Mouse (Mus musculus) hindbrain, embryonic 13.5 days (tissue): ENCODE measurements around the gene Ifi204. TPM values are rescaled to one million over a fixed set of nuclear protein-coding genes. Genes with fewer than 3 reads are reported as not detected.

Experiments
- polyA plus RNA-seq: library from polyadenylated mRNA; unstranded; fragments of >200 nt; fragmentation: Nextera tagmentation; extraction: Ambion mirVana; gene quantifications from 2 replicates; pipeline ENCODE4 v1.2.1, GENCODE M21; 2015

The Ifi204 gene
- polyA plus RNA-seq, 1 experiment from 2014 or later = 1.0 TPM

Other genes starting within 250 kb of the Ifi204 start
- not detected in 2 replicates for gene Ifi214, start 231.0 kb downstream of the Ifi204 start, polyA plus RNA-seq
- not detected in 2 replicates for gene Ifi213, start 167.7 kb downstream of the Ifi204 start, polyA plus RNA-seq
- not detected in 2 replicates for gene Ifi209, start 136.0 kb downstream of the Ifi204 start, polyA plus RNA-seq
- not detected in 2 replicates for gene Ifi208, start 93.3 kb downstream of the Ifi204 start, polyA plus RNA-seq
- 0.27 and 0.39 TPM in 2 replicates for gene Ifi207, start 25.2 kb downstream of the Ifi204 start, polyA plus RNA-seq
- gene Ifi211, start 146.1 kb upstream of the Ifi204 start, polyA plus RNA-seq = 0.40 and 0.52 TPM in 2 replicates
- 1.0 and 1.3 TPM in 2 replicates for gene Mndal, start 175.5 kb upstream of the Ifi204 start, polyA plus RNA-seq
- 0.40 and 0.65 TPM in 2 replicates for gene Ifi203, start 175.7 kb upstream of the Ifi204 start, polyA plus RNA-seq
- not detected in 2 replicates for gene Ifi202b, start 215.8 kb upstream of the Ifi204 start, polyA plus RNA-seq